In the genomic region with DNA sequence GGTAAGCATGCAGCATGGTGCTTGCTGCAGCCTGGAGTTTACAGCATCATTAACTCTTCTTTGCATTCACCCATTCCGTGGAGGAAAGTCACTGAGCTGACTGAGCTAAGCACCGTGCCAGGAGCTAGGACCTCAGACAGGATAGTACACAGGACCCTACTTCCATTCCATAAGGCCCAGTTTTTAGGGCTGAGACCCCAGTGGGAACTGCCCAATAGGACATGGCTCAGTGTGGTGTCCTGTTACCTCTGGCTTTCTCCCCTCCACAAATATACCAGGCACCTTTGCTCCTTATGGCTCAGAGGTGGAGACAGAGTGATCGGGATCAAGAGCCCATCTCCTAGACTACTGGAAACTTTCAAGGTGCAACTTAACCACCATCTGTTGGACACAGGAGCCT, we compare ENCODE assay signal across 12 mouse cellular contexts.
"Had no signal": no experiment of that assay in that cellular context is flagged by ENCODE, and none has a peak within 500 bp of the region (broad histone marks: within the 10 kb centered on the region; RNA-seq: fewer than 3 reads in every experiment).

No protein-coding gene starts in this region.

- H3K27me3 ChIP-seq: midbrain, embryonic 15.5 days; neural tube, embryonic 13.5 days had no signal

- ATAC-seq: midbrain, embryonic 15.5 days had no signal

- H3K4me1 ChIP-seq: midbrain, embryonic 15.5 days; neural tube, embryonic 13.5 days had no signal

- H3K9ac ChIP-seq: lung, embryonic 14.5 days; midbrain, embryonic 15.5 days; neural tube, embryonic 13.5 days had no signal

- H3K4me2 ChIP-seq: liver, embryonic 11.5 days; lung, embryonic 14.5 days; midbrain, embryonic 11.5 days; midbrain, embryonic 15.5 days; neural tube, embryonic 13.5 days had no signal

- H3K36me3 ChIP-seq: limb, embryonic 10.5 days; midbrain, embryonic 15.5 days; neural tube, embryonic 13.5 days had no signal

- H3K27ac ChIP-seq: left cerebral cortex, adult 2 months; limb, embryonic 10.5 days; macrophage; midbrain, embryonic 15.5 days; neural tube, embryonic 13.5 days had no signal

- DNase-seq: kidney, adult 8-10 months; kidney, postnatal 25 days; thymus, adult 18-20 months; thymus, postnatal 14 days had no signal

- H3K4me3 ChIP-seq: left cerebral cortex, adult 2 months; limb, embryonic 10.5 days; midbrain, embryonic 15.5 days; neural tube, embryonic 13.5 days had no signal

- H3K9me3 ChIP-seq: limb, embryonic 10.5 days; midbrain, embryonic 15.5 days; neural tube, embryonic 13.5 days had no signal
